Mouse (Mus musculus) C2C12 (cell line): Measurements from ENCODE around the gene Golga3. TPM values are rescaled to one million over a fixed set of nuclear protein-coding genes. Genes with fewer than 3 reads are reported as not detected.
A peak's percentile ranks its signal among the peaks of the same experiment; 100 is the strongest.

ENCODE experiments used
- H3K27me3 ChIP-seq: one replicate; pipeline ENCODE4 v1.6.1; 2011; ENCODE audit not compliant: control insufficient read depth, insufficient read depth, insufficient read length
- H3K36me3 ChIP-seq: one replicate; pipeline ENCODE4 v1.6.1; 2011; ENCODE audit not compliant: control insufficient read depth, insufficient read depth
- H3K4me3 ChIP-seq: one replicate; pipeline ENCODE4 v1.5.1; 2011; ENCODE audit warnings: mild to moderate bottlenecking, control low read depth; ENCODE audit not compliant: poor library complexity, insufficient read depth, severe bottlenecking
- H3K79me2 ChIP-seq: one replicate; pipeline ENCODE4 v1.6.1; 2011; ENCODE audit not compliant: control insufficient read depth, insufficient read depth
- H3K79me3 ChIP-seq: one replicate; pipeline ENCODE4 v1.6.1; 2011; ENCODE audit warnings: low read depth, control low read depth
- H3ac ChIP-seq: one replicate; pipeline ENCODE3; 2011; ENCODE audit warnings: low read depth; ENCODE audit not compliant: control insufficient read depth, insufficient read length
- CEBPB ChIP-seq: IDR thresholded peaks from one replicate; pipeline ENCODE4 v1.6.1; 2011; ENCODE audit warnings: low read depth, mild to moderate bottlenecking, control low read depth, moderate library complexity
- CTCF ChIP-seq: IDR thresholded peaks from one replicate; pipeline ENCODE4 v1.5.1; 2011; ENCODE audit not compliant: control insufficient read depth, insufficient read depth, insufficient read length
- FOSL1 ChIP-seq: IDR thresholded peaks from one replicate; pipeline ENCODE4 v1.8.0; 2011; ENCODE audit warnings: mild to moderate bottlenecking, low read length; ENCODE audit not compliant: poor library complexity, insufficient read depth, severe bottlenecking
- MAX ChIP-seq: IDR thresholded peaks from one replicate; pipeline ENCODE4 v1.6.1; 2011; ENCODE audit warnings: mild to moderate bottlenecking, control low read depth
- MYOD1 ChIP-seq: IDR thresholded peaks from one replicate; pipeline ENCODE4 v1.6.1; 2011; ENCODE audit warnings: low read depth; ENCODE audit not compliant: control insufficient read depth, insufficient read length
- MYOG ChIP-seq: IDR thresholded peaks from one replicate; pipeline ENCODE4 v1.6.1; 2011; ENCODE audit not compliant: control insufficient read depth, insufficient read length; ENCODE audit errors: extremely low read depth
- USF1 ChIP-seq: IDR thresholded peaks from one replicate; pipeline ENCODE4 v1.6.1; 2011; ENCODE audit warnings: low read depth, mild to moderate bottlenecking, control low read depth, moderate library complexity
- polyA plus RNA-seq: library from polyadenylated mRNA; unstranded; fragments of >200 nt; fragmentation: generic; extraction: Trizol; gene quantifications from one replicate; pipeline ENCODE4 v1.2.1, GENCODE M21; 2012; ENCODE audit warnings: missing spikeins

Golga3 gene
- polyA plus RNA-seq, 1 experiment = 12.5 TPM

DNA sequence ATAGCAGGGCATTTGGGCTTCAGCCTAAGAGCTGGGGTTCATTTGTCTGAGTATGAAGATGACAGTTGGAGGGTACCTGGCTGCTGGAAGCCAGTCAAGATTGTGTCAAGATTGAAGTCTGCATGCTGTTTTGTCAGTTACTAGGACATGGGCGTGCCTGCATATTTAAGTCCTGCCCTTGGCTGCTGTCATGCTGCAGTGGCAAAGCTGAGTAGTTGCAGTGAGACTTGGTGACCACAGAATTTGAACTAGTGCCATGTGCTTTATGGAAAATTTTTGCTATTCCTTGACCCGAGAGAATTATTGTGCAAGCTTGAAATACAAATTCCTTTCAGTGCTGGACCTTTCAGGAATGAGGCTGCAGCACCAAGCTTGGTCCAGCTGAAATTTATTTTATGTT, 34.2 kb upstream of the Golga3 start:
- Histone ChIP-seq H3ac (no peak overlapping the region), H3K79me2 (peaks cover 16% of the 10 kb centered on the region), H3K27me3 (no peaks in the 10 kb centered on the region), H3K4me3 (no peak overlapping the region), H3K36me3 (peaks cover 26% of the 10 kb centered on the region), H3K79me3 (peaks cover 5% of the 10 kb centered on the region)
- no peak for TF ChIP-seq CTCF
- TF ChIP-seq MYOG = no peak
- no peak for TF ChIP-seq USF1
- TF ChIP-seq MAX = no peak
- no peak for TF ChIP-seq MYOD1
- no peak for TF ChIP-seq FOSL1
- no peak for TF ChIP-seq CEBPB

DNA sequence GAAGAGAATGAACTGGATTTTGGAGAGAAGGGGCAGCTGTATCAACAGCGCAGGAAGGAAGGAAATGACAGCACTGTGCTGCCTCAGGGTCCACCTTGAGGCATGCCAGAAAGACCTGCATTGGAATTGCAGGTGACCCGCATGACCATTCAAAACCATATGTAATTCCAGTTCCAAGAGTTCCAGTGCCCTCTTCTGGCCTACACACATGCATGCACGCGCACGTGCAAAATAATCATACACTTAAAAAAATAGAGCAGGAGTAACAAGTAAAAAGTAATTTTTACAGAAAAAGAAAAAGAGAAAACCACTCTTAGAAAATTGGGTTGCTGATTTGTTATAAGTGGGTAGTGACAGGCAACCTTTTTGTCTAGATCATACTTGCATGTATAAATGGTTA, 33.5 kb upstream of the Golga3 start:
- H3K27me3 ChIP-seq = no peaks in the 10 kb centered on the region
- peaks cover 9% of the 10 kb centered on the region for H3K79me2 ChIP-seq
- peaks cover 26% of the 10 kb centered on the region for H3K36me3 ChIP-seq
- no peak overlapping the region for H3ac ChIP-seq
- H3K79me3 ChIP-seq = peaks cover 3% of the 10 kb centered on the region
- no peak overlapping the region for H3K4me3 ChIP-seq
- no peak for TF ChIP-seq FOSL1
- TF ChIP-seq USF1 = no peak
- no peak for TF ChIP-seq MAX
- no peak for TF ChIP-seq MYOD1
- no peak for TF ChIP-seq CTCF
- TF ChIP-seq CEBPB = no peak
- no peak for TF ChIP-seq MYOG

DNA sequence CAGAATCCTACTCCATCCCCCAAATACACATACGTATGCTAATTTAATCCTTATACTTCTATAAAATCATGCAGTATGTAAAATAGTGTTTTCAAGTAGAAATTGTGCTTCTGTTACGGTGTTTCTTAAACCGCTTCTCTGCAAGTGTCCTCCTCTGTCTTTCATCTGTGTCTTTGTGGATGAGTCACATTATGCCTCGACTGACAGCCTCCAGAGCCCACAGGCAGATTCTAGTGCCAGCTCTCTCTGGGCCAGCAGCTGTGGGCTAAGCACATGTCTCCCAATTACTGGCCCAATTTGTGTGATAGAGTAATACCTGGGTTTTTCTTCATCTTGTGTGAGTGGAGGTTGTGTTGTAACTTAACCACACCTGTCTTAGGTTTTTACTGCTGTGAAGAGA, 7.1 kb upstream of the Golga3 start:
- Histone ChIP-seq H3K79me3 (no peaks in the 10 kb centered on the region), H3K79me2 (no peaks in the 10 kb centered on the region), H3K36me3 (peaks cover 31% of the 10 kb centered on the region), H3ac (no peak overlapping the region), H3K4me3 (no peak overlapping the region), H3K27me3 (no peaks in the 10 kb centered on the region)
- TF ChIP-seq CEBPB (no peak), CTCF (no peak), MYOG (no peak)

DNA sequence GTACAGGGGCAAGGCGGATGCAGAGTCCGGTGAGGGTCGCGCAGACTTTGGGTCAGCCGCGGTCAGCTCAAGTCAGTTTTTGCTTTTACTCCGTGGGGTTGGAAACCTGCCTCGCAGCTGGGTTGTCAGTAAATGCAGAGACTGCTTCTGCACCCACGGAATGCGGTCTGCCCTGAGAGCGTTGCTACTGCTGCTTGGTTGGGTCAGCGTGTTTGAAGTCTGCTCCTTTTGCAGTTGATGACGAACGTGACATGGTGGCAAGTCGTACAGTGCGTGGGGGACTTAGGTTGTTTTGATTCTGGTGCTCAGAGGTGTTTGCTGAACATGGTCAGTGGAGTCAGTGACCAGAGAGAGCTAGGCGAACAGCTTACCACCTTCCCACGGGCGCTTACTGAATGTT, 520 bp downstream of the Golga3 start:
- peaks cover 17% of the 10 kb centered on the region for H3K79me3 ChIP-seq
- peaks cover 33% of the 10 kb centered on the region for H3K79me2 ChIP-seq
- H3K4me3 ChIP-seq = peak overlapping the region; percentile 75
- no peak for TF ChIP-seq CEBPB
- TF ChIP-seq MAX = no peak
- no peak for TF ChIP-seq MYOD1
- TF ChIP-seq FOSL1 = no peak
- TF ChIP-seq USF1 = no peak
- no peak for TF ChIP-seq MYOG
- TF ChIP-seq CTCF = no peak
- H3K27me3 ChIP-seq = no peaks in the 10 kb centered on the region
- peak overlapping the region; percentile 58 for H3ac ChIP-seq
- peaks cover 7% of the 10 kb centered on the region for H3K36me3 ChIP-seq

DNA sequence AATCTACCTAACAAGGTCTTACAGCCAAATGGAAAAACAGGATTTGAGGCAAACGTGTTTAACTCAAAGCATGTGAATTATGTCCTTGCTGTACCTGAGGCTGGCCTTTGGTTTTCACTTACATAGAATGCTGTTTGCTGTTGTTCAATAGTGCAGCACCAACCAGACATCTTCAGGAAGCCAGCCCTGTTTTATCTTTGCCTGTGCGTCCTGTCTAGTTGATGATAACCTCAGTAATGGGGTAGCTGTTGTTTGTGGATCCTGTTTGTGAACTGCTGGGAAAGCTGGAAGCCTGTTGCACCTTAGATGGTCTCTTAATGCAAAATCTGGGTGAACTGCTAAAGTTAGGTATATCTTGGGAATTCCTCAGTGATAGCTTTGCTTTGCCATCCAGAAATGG, 2.1 kb downstream of the Golga3 start:
- H3K36me3 ChIP-seq = peaks cover 12% of the 10 kb centered on the region
- no peak overlapping the region for H3ac ChIP-seq
- TF ChIP-seq CEBPB (no peak), MAX (no peak), USF1 (no peak), CTCF (no peak), MYOD1 (no peak), FOSL1 (no peak), MYOG (no peak)
- peaks cover 33% of the 10 kb centered on the region for H3K79me2 ChIP-seq
- H3K4me3 ChIP-seq = no peak overlapping the region
- H3K27me3 ChIP-seq = no peaks in the 10 kb centered on the region
- H3K79me3 ChIP-seq = peaks cover 17% of the 10 kb centered on the region

DNA sequence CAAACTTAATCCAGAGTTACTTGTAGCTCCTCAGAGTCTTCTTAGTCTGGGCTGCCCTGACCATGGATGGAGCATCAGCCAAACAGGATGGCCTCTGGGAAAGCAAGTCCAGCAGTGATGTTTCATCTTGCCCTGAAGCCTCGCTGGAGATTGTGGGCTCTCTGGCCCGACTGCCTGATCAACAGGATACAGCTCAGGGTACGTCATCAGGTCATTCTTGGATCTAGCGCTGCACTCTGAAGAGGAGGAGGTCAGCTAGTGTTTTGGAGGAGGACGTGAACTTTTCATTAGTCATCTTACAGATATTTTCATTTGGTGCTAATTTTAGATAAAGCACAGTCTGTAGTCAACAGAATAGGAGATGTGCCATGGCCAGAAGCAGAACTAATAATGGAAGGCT, 5.2 kb downstream of the Golga3 start:
- Histone ChIP-seq H3K36me3 (peaks cover 42% of the 10 kb centered on the region), H3K79me3 (peaks cover 17% of the 10 kb centered on the region), H3K4me3 (no peak overlapping the region), H3K79me2 (peaks cover 33% of the 10 kb centered on the region), H3K27me3 (no peaks in the 10 kb centered on the region), H3ac (no peak overlapping the region)
- TF ChIP-seq USF1 (no peak), CTCF (no peak), MYOD1 (no peak), MYOG (no peak), CEBPB (no peak), FOSL1 (no peak), MAX (no peak)
